ENCODE assay signal across 32 mouse cellular contexts in genomic region chr2:164144025-164144424, GRCm38 (mm10). TPM values are rescaled to one million over a fixed set of nuclear protein-coding genes. Genes with fewer than 3 reads are reported as not detected.
A peak's percentile ranks its signal among the peaks of the same experiment; 100 is the strongest.
DNase-seq lines count a peak whose midpoint lies in the region; ATAC-seq and TF ChIP-seq lines count a peak whose summit lies in the region.
"Had no signal": no experiment of that assay in that cellular context is flagged by ENCODE, and none has a peak within 500 bp of the region (broad histone marks: within the 10 kb centered on the region; RNA-seq: fewer than 3 reads in every experiment).

No protein-coding gene starts in this region.

- 0 out of 2 replicates have a peak overlapping the region, but pooled peaks have one; percentile 8 for H3K4me2 ChIP-seq in kidney, postnatal 0 days (ENCODE audit: low read length)
- H3K4me2 ChIP-seq in stomach, postnatal 0 days (replicated peaks; ENCODE audit: low read depth): no peak overlapping the region
- H3K4me2 ChIP-seq: heart, embryonic 15.5 days; hindbrain, embryonic 13.5 days; liver, embryonic 13.5 days; lung, embryonic 14.5 days; midbrain, embryonic 15.5 days; neural tube, embryonic 13.5 days had no signal

- WGBS in kidney, postnatal 0 days: 47% methylated on average over 6 of the region's 6 CpGs
- WGBS in stomach, postnatal 0 days: 66% methylated on average over 6 of the region's 6 CpGs
- 88% methylated on average over 6 of the region's 6 CpGs for WGBS in limb, embryonic 10.5 days

- no peaks in the 10 kb centered on the region for H3K9me3 ChIP-seq in kidney, postnatal 0 days (replicated peaks; ENCODE audit: low read length)
- no peaks in the 10 kb centered on the region for H3K9me3 ChIP-seq in stomach, postnatal 0 days (ENCODE audit: control insufficient read depth, low read length)
- H3K9me3 ChIP-seq in limb, embryonic 10.5 days (replicated peaks): no peaks in the 10 kb centered on the region
- H3K9me3 ChIP-seq: embryonic facial prominence, embryonic 10.5 days; heart, embryonic 15.5 days; hindbrain, embryonic 13.5 days; liver, embryonic 13.5 days; midbrain, embryonic 15.5 days; neural tube, embryonic 13.5 days had no signal

- peak overlapping the region; percentile 38 for H3K27ac ChIP-seq in kidney, postnatal 0 days
- H3K27ac ChIP-seq in stomach, postnatal 0 days (replicated peaks): no peak overlapping the region
- H3K27ac ChIP-seq in limb, embryonic 10.5 days: no peak overlapping the region
- H3K27ac ChIP-seq: embryonic facial prominence, embryonic 10.5 days; heart, embryonic 15.5 days; hindbrain, embryonic 13.5 days; liver, embryonic 13.5 days; midbrain, embryonic 15.5 days; neural tube, embryonic 13.5 days had no signal

- H3K27me3 ChIP-seq in kidney, postnatal 0 days (ENCODE audit: insufficient read depth, low read length): no peaks in the 10 kb centered on the region
- no peaks in the 10 kb centered on the region for H3K27me3 ChIP-seq in stomach, postnatal 0 days (ENCODE audit: control insufficient read depth, insufficient read depth, low read length)
- no peaks in the 10 kb centered on the region for H3K27me3 ChIP-seq in limb, embryonic 10.5 days (ENCODE audit: low read depth, poor library complexity, severe bottlenecking)
- H3K27me3 ChIP-seq: heart, embryonic 15.5 days; hindbrain, embryonic 13.5 days; liver, embryonic 13.5 days; midbrain, embryonic 15.5 days; neural tube, embryonic 13.5 days had no signal

- TF ChIP-seq CTCF in kidney, postnatal 0 days (IDR thresholded peaks at IDR 0.05; ENCODE audit: low read depth): no peak
- no peak for TF ChIP-seq CTCF in stomach, postnatal 0 days (IDR thresholded peaks at IDR 0.05; ENCODE audit: low read depth)

- no peaks in the 10 kb centered on the region for H3K4me1 ChIP-seq in kidney, postnatal 0 days (replicated peaks; ENCODE audit: insufficient read depth, low read length)
- H3K4me1 ChIP-seq in stomach, postnatal 0 days (replicated peaks; ENCODE audit: control insufficient read depth, insufficient read depth): no peaks in the 10 kb centered on the region
- H3K4me1 ChIP-seq in limb, embryonic 10.5 days: peaks cover 15% of the 10 kb centered on the region; the same call in 1 of the 2 replicates
- H3K4me1 ChIP-seq: liver, embryonic 13.5 days; midbrain, embryonic 15.5 days had no signal

- no peaks in the 10 kb centered on the region for H3K36me3 ChIP-seq in kidney, postnatal 0 days (ENCODE audit: insufficient read depth, low read length)
- no peaks in the 10 kb centered on the region; the same call in 1 of the 2 replicates for H3K36me3 ChIP-seq in stomach, postnatal 0 days (ENCODE audit: control insufficient read depth, insufficient read depth, low read length)
- H3K36me3 ChIP-seq in limb, embryonic 10.5 days: peaks cover 11% of the 10 kb centered on the region
- H3K36me3 ChIP-seq: heart, embryonic 15.5 days; midbrain, embryonic 15.5 days; neural tube, embryonic 13.5 days had no signal

- no peak overlapping the region for H3K4me3 ChIP-seq in kidney, postnatal 0 days (replicated peaks; ENCODE audit: low read depth, low read length)
- H3K4me3 ChIP-seq in stomach, postnatal 0 days (ENCODE audit: low read depth, low read length): no peak overlapping the region
- no peak overlapping the region for H3K4me3 ChIP-seq in limb, embryonic 10.5 days
- H3K4me3 ChIP-seq: embryonic facial prominence, embryonic 10.5 days; heart, embryonic 15.5 days; hindbrain, embryonic 13.5 days; liver, embryonic 13.5 days; midbrain, embryonic 15.5 days; neural tube, embryonic 13.5 days had no signal

- ATAC-seq in kidney, postnatal 0 days (replicated peaks; ENCODE audit: low FRiP score, low read depth): peak; percentile 82; the same call in 1 of the 2 replicates
- ATAC-seq in stomach, postnatal 0 days (ENCODE audit: low FRiP score, low TSS enrichment): no peak
- ATAC-seq: activated CD4-positive, CD25-positive, alpha-beta regulatory T cell, adult 4 months; midbrain, embryonic 15.5 days had no signal

- no peak for TF ChIP-seq EP300 in stomach, postnatal 0 days (optimal IDR thresholded peaks at IDR 0.05)

- H3K9ac ChIP-seq in kidney, postnatal 0 days (ENCODE audit: low read depth, low read length): no peak overlapping the region
- H3K9ac ChIP-seq in stomach, postnatal 0 days (ENCODE audit: low read length): no peak overlapping the region
- H3K9ac ChIP-seq: heart, embryonic 15.5 days; hindbrain, embryonic 13.5 days; liver, embryonic 13.5 days; lung, embryonic 14.5 days; midbrain, embryonic 15.5 days; neural tube, embryonic 13.5 days had no signal

- peak; percentile 23 for DNase-seq in adrenal gland, adult 8-10 months
- no peak for DNase-seq in adrenal gland, postnatal 25 days
- peak; percentile 76 for DNase-seq in A20 (ENCODE audit: low read depth, low spot score)
- peak; percentile 32 to 37 for DNase-seq in adrenal gland, postnatal 36 days
- peak; percentile 68 for DNase-seq in kidney, postnatal 0 days (ENCODE audit: low spot score)
- DNase-seq in stomach, postnatal 0 days (ENCODE audit: low spot score): no peak
- DNase-seq in frontal cortex, postnatal 10 days (ENCODE audit: low spot score in 2 of 2): no peak
- DNase-seq in limb, embryonic 10.5 days (ENCODE audit: low spot score): no peak
- DNase-seq: B cell, adult 2 months; cerebellum, adult 9-10 months; heart, postnatal 36 days; layer of hippocampus, adult 9-11 months; liver, embryonic 13.5 days; lung, embryonic 14.5 days; lung, postnatal 36 days; retina, postnatal 1 day; right cerebral cortex, postnatal 25 days had no signal

RNA-seq across cellular contexts. Expression of gene Kcns1, which starts 26.9 kb away (rescaled TPM):
- total RNA-seq in adrenal gland, adult 8-10 months (2022): under 1 TPM in 1 of 4 experiments, not detected in 3; 0.14 TPM
- not detected in 2 replicates for total RNA-seq in adrenal gland, postnatal 25 days (2021)
- total RNA-seq in adrenal gland, postnatal 36 days (2021): not detected
- polyA plus RNA-seq in kidney, postnatal 0 days (2015; fragmentation: Nextera tagmentation; extraction: Ambion mirVana): 0.14 and 0.27 TPM in 2 replicates
- 0.19 and 0.23 TPM in 2 replicates for polyA plus RNA-seq in stomach, postnatal 0 days (2015; fragmentation: Nextera tagmentation; extraction: Ambion mirVana)
- polyA plus RNA-seq in limb, embryonic 10.5 days (2016; fragmentation: Nextera tagmentation; extraction: Ambion mirVana): 0.15 TPM in 1 of 2 replicates, not detected in the other
- total RNA-seq: heart, postnatal 36 days had no signal
- polyA plus RNA-seq: embryonic facial prominence, embryonic 10.5 days; forebrain, embryonic 11.5 days; liver, embryonic 13.5 days; lung, embryonic 14.5 days had no signal

RNA-seq across cellular contexts. Expression of gene Wfdc5, which starts 38.5 kb away (rescaled TPM):
- not detected for total RNA-seq in adrenal gland, adult 8-10 months (2022)
- not detected in 2 replicates for total RNA-seq in adrenal gland, postnatal 25 days (2021)
- total RNA-seq in adrenal gland, postnatal 36 days (2021): not detected
- not detected in 2 replicates for polyA plus RNA-seq in kidney, postnatal 0 days (2015; fragmentation: Nextera tagmentation; extraction: Ambion mirVana)
- 63.2 and 68.6 TPM in 2 replicates for polyA plus RNA-seq in stomach, postnatal 0 days (2015; fragmentation: Nextera tagmentation; extraction: Ambion mirVana)
- polyA plus RNA-seq in limb, embryonic 10.5 days (2016; fragmentation: Nextera tagmentation; extraction: Ambion mirVana): not detected in 2 replicates
- total RNA-seq: heart, postnatal 36 days; left cerebral cortex, adult 18-20 months; left cerebral cortex, postnatal 25 days; megakaryocyte-erythroid progenitor cell, adult 5-6 weeks had no signal
- polyA plus RNA-seq: activated CD4-positive, CD25-positive, alpha-beta regulatory T cell, adult 4 months; cortical plate, adult 2 months; embryonic facial prominence, embryonic 10.5 days; forebrain, embryonic 11.5 days; heart, embryonic 15.5 days; hindbrain, embryonic 13.5 days; large intestine, adult 2 months; liver, embryonic 13.5 days; lung, embryonic 14.5 days; midbrain, embryonic 15.5 days; neural tube, embryonic 13.5 days; stomach, embryonic 14.5 days had no signal

RNA-seq across cellular contexts. Expression of gene Wfdc12, which starts 46.4 kb away (rescaled TPM):
- total RNA-seq in adrenal gland, adult 8-10 months (2022): 1 to 10 TPM in 1 of 4 experiments, under 1 TPM in 2, not detected in 1; 0.40 to 4.7 (median 0.67) TPM
- total RNA-seq in adrenal gland, postnatal 25 days (2021): 2.6 TPM in 1 of 2 replicates, not detected in the other
- 1 to 10 TPM in 1 of 2 experiments, under 1 TPM in 1; 0.43 to 1.4 TPM for total RNA-seq in adrenal gland, postnatal 36 days (2021)
- polyA plus RNA-seq in kidney, postnatal 0 days (2015; fragmentation: Nextera tagmentation; extraction: Ambion mirVana): not detected in 2 replicates
- 2.4 and 2.5 TPM in 2 replicates for polyA plus RNA-seq in stomach, postnatal 0 days (2015; fragmentation: Nextera tagmentation; extraction: Ambion mirVana)
- not detected in 2 replicates for polyA plus RNA-seq in limb, embryonic 10.5 days (2016; fragmentation: Nextera tagmentation; extraction: Ambion mirVana)
- total RNA-seq: gastrocnemius, adult 8-10 months; heart, postnatal 36 days; left cerebral cortex, adult 18-20 months; left cerebral cortex, postnatal 25 days; megakaryocyte-erythroid progenitor cell, adult 5-6 weeks had no signal
- polyA plus RNA-seq: activated CD4-positive, CD25-positive, alpha-beta regulatory T cell, adult 4 months; embryonic facial prominence, embryonic 10.5 days; forebrain, embryonic 11.5 days; heart, embryonic 15.5 days; hindbrain, embryonic 13.5 days; large intestine, adult 2 months; liver, embryonic 13.5 days; lung, embryonic 14.5 days; midbrain, embryonic 15.5 days; neural tube, embryonic 13.5 days; stomach, embryonic 14.5 days had no signal

RNA-seq across cellular contexts. Expression of gene Wfdc15a, which starts 55.9 kb away (rescaled TPM):
- total RNA-seq in adrenal gland, adult 8-10 months (2022): not detected
- not detected in 2 replicates for total RNA-seq in adrenal gland, postnatal 25 days (2021)
- not detected for total RNA-seq in adrenal gland, postnatal 36 days (2021)
- polyA plus RNA-seq in kidney, postnatal 0 days (2015; fragmentation: Nextera tagmentation; extraction: Ambion mirVana): not detected in 2 replicates
- 0.23 and 0.29 TPM in 2 replicates for polyA plus RNA-seq in stomach, postnatal 0 days (2015; fragmentation: Nextera tagmentation; extraction: Ambion mirVana)
- not detected in 2 replicates for polyA plus RNA-seq in limb, embryonic 10.5 days (2016; fragmentation: Nextera tagmentation; extraction: Ambion mirVana)
- total RNA-seq: gastrocnemius, adult 8-10 months; heart, postnatal 36 days; left cerebral cortex, adult 18-20 months; left cerebral cortex, postnatal 25 days; megakaryocyte-erythroid progenitor cell, adult 5-6 weeks had no signal
- polyA plus RNA-seq: activated CD4-positive, CD25-positive, alpha-beta regulatory T cell, adult 4 months; embryonic facial prominence, embryonic 10.5 days; forebrain, embryonic 11.5 days; heart, embryonic 15.5 days; hindbrain, embryonic 13.5 days; large intestine, adult 2 months; limb, embryonic 14.5 days; liver, embryonic 13.5 days; lung, embryonic 14.5 days; midbrain, embryonic 15.5 days; neural tube, embryonic 13.5 days; stomach, embryonic 14.5 days had no signal

Comparison
In these comparisons a context has a peak if more than half of its experiments do, and no peak if none do; other contexts are left out.
1. DNase-seq: peak in adrenal gland, adult 8-10 months (single experiment), A20 (single experiment), adrenal gland, postnatal 36 days (2 of 2) and kidney, postnatal 0 days (single experiment); none in adrenal gland, postnatal 25 days (single experiment), stomach, postnatal 0 days (single experiment), frontal cortex, postnatal 10 days (0 of 2) and limb, embryonic 10.5 days (single experiment).